Mouse (Mus musculus) midbrain, postnatal 0 days (tissue): ENCODE results near the gene Gpr132. TPM values are rescaled to one million over a fixed set of nuclear protein-coding genes. Genes with fewer than 3 reads are reported as not detected.
"Not testable (repeated sequence)": the region's sequence is repeated elsewhere in the genome, so short reads cannot be mapped to it uniquely, and the experiment has no call there.

ENCODE experiments used
- ATAC-seq: fragments of 200-750 bp; cut with Nextera tagmentation; 2 replicates; pipeline ENCODE4 v1.8.0; 2017; ENCODE audit warnings: moderate number of reproducible peaks, mild to moderate bottlenecking, moderate TSS enrichment, moderate library complexity; ENCODE audit not compliant: low FRiP score
- DNase-seq: peaks from one replicate; pipeline ENCODE4 v3.0.0-alpha.2; 2015; ENCODE audit warnings: low spot score
- H3K27ac ChIP-seq: fragments of 300-500 bp; sonication (generic); 2 replicates; pipeline ENCODE4 v1.5.1; 2014; ENCODE audit warnings: low read depth, mild to moderate bottlenecking, low read length, mixed read lengths
- H3K27me3 ChIP-seq: fragments of 300-500 bp; sonication (generic); 2 replicates; pipeline ENCODE4 v1.6.1; 2014; ENCODE audit warnings: low read length, control low read depth, mixed read lengths; ENCODE audit not compliant: insufficient read depth
- H3K36me3 ChIP-seq: fragments of 300-500 bp; sonication (generic); 2 replicates; pipeline ENCODE4 v1.6.1; 2014; ENCODE audit warnings: low read length, control low read depth, mixed read lengths; ENCODE audit not compliant: insufficient read depth
- H3K4me1 ChIP-seq: fragments of 300-500 bp; sonication (generic); 2 replicates; pipeline ENCODE4 v1.6.1; 2014; ENCODE audit warnings: mild to moderate bottlenecking, control low read depth, antibody characterized with exemption, low read length, mixed read lengths; ENCODE audit not compliant: insufficient read depth
- H3K4me2 ChIP-seq: fragments of 300-500 bp; sonication (generic); 2 replicates; pipeline ENCODE4 v1.6.1; 2014; ENCODE audit warnings: low read depth, mild to moderate bottlenecking, low read length, mixed read lengths; ENCODE audit not compliant: poor library complexity, severe bottlenecking
- H3K4me3 ChIP-seq: fragments of 300-500 bp; sonication (generic); 2 replicates; pipeline ENCODE4 v1.5.1; 2014; ENCODE audit warnings: low read depth, mild to moderate bottlenecking, low read length, moderate library complexity
- H3K9ac ChIP-seq: fragments of 300-500 bp; sonication (generic); replicated peaks from 2 replicates; pipeline ENCODE4 v1.6.1; 2014; ENCODE audit warnings: mild to moderate bottlenecking, low read length, moderate library complexity, mixed read lengths; ENCODE audit not compliant: poor library complexity, severe bottlenecking
- H3K9me3 ChIP-seq: fragments of 300-500 bp; sonication (generic); 2 replicates; pipeline ENCODE4 v1.6.1; 2016; ENCODE audit warnings: low read length, control low read depth
- CTCF ChIP-seq: IDR thresholded peaks from 2 replicates; pipeline ENCODE4 v1.5.1; 2016; ENCODE audit warnings: antibody characterized with exemption, mild to moderate bottlenecking
- WGBS: fragments of 180-500 bp; shearing (Covaris S2); extraction: QIAGEN DNeasy Blood & Tissue Kit; methylation state at CpG from one replicate; pipeline ENCODE4 v1.1.7; 2014; 5-methylcytosine and 5-hydroxymethylcytosine counted together
- polyA plus RNA-seq: library from polyadenylated mRNA; unstranded; fragments of >200 nt; fragmentation: Nextera tagmentation; extraction: Ambion mirVana; gene quantifications from 2 replicates; pipeline ENCODE4 v1.2.1, GENCODE M21; 2015
- total RNA-seq: library from RNA; depleted of rRNA; stranded (reverse); fragments of >200 nt; gene quantifications from 2 replicates; pipeline ENCODE4 v1.2.3, GENCODE M21; 2014

The Gpr132 gene
- total and polyA plus RNA-seq, 2 experiments from 2014 or later: 0.06 to 0.16 TPM

GRCm38 (mm10) chr12:112821216-112821615 is 46.8 kb downstream of the Gpr132 start:
- ATAC-seq (no peak), DNase-seq (no peak)
- H3K27me3 ChIP-seq: no peaks in the 10 kb centered on the region
- no peak overlapping the region for H3K4me2 ChIP-seq
- no peak overlapping the region for H3K4me3 ChIP-seq
- no peaks in the 10 kb centered on the region for H3K4me1 ChIP-seq
- TF ChIP-seq CTCF: no peak
- H3K27ac ChIP-seq: no peak overlapping the region
- no peak overlapping the region for H3K9ac ChIP-seq
- WGBS: 69% methylated on average over 1 of the region's 1 CpGs
- no peaks in the 10 kb centered on the region for H3K9me3 ChIP-seq
- H3K36me3 ChIP-seq: peaks cover 11% of the 10 kb centered on the region

- Histone ChIP-seq H3K9ac (no peak overlapping the region), H3K4me2 (no peak overlapping the region), H3K36me3 (peaks cover 11% of the 10 kb centered on the region), H3K4me3 (no peak overlapping the region), H3K27me3 (no peaks in the 10 kb centered on the region), H3K27ac (no peak overlapping the region), H3K9me3 (no peaks in the 10 kb centered on the region), H3K4me1 (no peaks in the 10 kb centered on the region)
- WGBS: 70% methylated on average over 12 of the region's 12 CpGs
- TF ChIP-seq CTCF: no peak
- DNase-seq: no peak
- no peak for ATAC-seq
Observed at GRCm38 (mm10) chr12:112820401-112820999, 47.5 kb downstream of the Gpr132 start.

GRCm38 (mm10) chr12:112819057-112819662 is 48.9 kb downstream of the Gpr132 start:
- H3K4me3 ChIP-seq: no peak overlapping the region
- peaks cover 20% of the 10 kb centered on the region for H3K36me3 ChIP-seq
- DNase-seq (no peak), ATAC-seq (no peak)
- H3K4me2 ChIP-seq: no peak overlapping the region
- H3K9ac ChIP-seq: no peak overlapping the region
- no peak for TF ChIP-seq CTCF
- WGBS: 90% methylated on average over 8 of the region's 8 CpGs
- no peaks in the 10 kb centered on the region for H3K9me3 ChIP-seq
- H3K27me3 ChIP-seq: no peaks in the 10 kb centered on the region
- H3K4me1 ChIP-seq: no peaks in the 10 kb centered on the region
- no peak overlapping the region for H3K27ac ChIP-seq

GRCm38 (mm10) chr12:112816866-112817265 is 51.2 kb downstream of the Gpr132 start:
- not testable (repeated sequence) for ATAC-seq, H3K9ac ChIP-seq, H3K4me2 ChIP-seq, DNase-seq, H3K9me3 ChIP-seq, H3K27ac ChIP-seq, H3K4me3 ChIP-seq, H3K4me1 ChIP-seq, H3K27me3 ChIP-seq
- peaks cover 38% of the 10 kb centered on the region for H3K36me3 ChIP-seq
- WGBS: 82% methylated on average over 7 of the region's 7 CpGs

GRCm38 (mm10) chr12:112816294-112816693 is 51.7 kb downstream of the Gpr132 start:
- Histone ChIP-seq H3K4me3 (no peak overlapping the region), H3K4me1 (no peaks in the 10 kb centered on the region), H3K4me2 (no peak overlapping the region), H3K9me3 (no peaks in the 10 kb centered on the region), H3K27me3 (no peaks in the 10 kb centered on the region), H3K9ac (no peak overlapping the region), H3K36me3 (peaks cover 36% of the 10 kb centered on the region), H3K27ac (no peak overlapping the region)
- DNase-seq: peak; percentile 63
- no peak for ATAC-seq
- TF ChIP-seq CTCF: peak; percentile 88
- WGBS: 59% methylated on average over 4 of the region's 4 CpGs

- Histone ChIP-seq H3K27me3 (no peaks in the 10 kb centered on the region), H3K9ac (no peak overlapping the region), H3K4me1 (peaks cover 4% of the 10 kb centered on the region; the same call in 1 of the 2 replicates), H3K36me3 (peaks cover 34% of the 10 kb centered on the region), H3K9me3 (no peaks in the 10 kb centered on the region), H3K27ac (no peak overlapping the region), H3K4me2 (no peak overlapping the region), H3K4me3 (no peak overlapping the region)
- no peak for TF ChIP-seq CTCF
- ATAC-seq (no peak), DNase-seq (no peak)
- WGBS: 78% methylated on average over 14 of the region's 14 CpGs
Observed at GRCm38 (mm10) chr12:112814682-112815470, 53.2 kb downstream of the Gpr132 start.
